Mouse (Mus musculus) gastrocnemius, adult 8-10 months (tissue): ENCODE results near the gene Eef1a2. TPM values are rescaled to one million over a fixed set of nuclear protein-coding genes. Genes with fewer than 3 reads are reported as not detected.

Experiments
- total RNA-seq, 4 experiments: library from RNA; stranded (reverse); gene quantifications; 2 replicates each; pipeline ENCODE4 v1.2.4; 2022

Gene Eef1a2
- total RNA-seq, 4 experiments from 2014 or later, result 1,913 to 2,067 (median 2,007) TPM

Other genes with a start within 250 kb of the Eef1a2 start
- 10 to 100 TPM; 35.2 to 43.3 (median 38.5) TPM for gene Ythdf1, start 236.1 kb downstream of the Eef1a2 start, total RNA-seq
- gene Birc7, start 228.0 kb downstream of the Eef1a2 start, total RNA-seq, result not detected
- 1 to 10 TPM in 1 of 4 experiments, not detected in 3; 1.4 TPM for gene Nkain4, start 202.3 kb downstream of the Eef1a2 start, total RNA-seq
- 10 to 100 TPM; 31.7 to 34.2 (median 33.0) TPM for gene Arfgap1, start 189.8 kb downstream of the Eef1a2 start, total RNA-seq
- 1 to 10 TPM in 2 of 4 experiments, under 1 TPM in 2; 0.75 to 1.8 (median 1.2) TPM for gene Col20a1, start 170.5 kb downstream of the Eef1a2 start, total RNA-seq
- under 1 TPM in 2 of 4 experiments, not detected in 2; 0.09 to 0.15 TPM for gene Chrna4, start 113.5 kb downstream of the Eef1a2 start, total RNA-seq
- under 1 TPM in 2 of 4 experiments, not detected in 2; 0.15 to 0.19 TPM for gene Kcnq2, start 21.7 kb downstream of the Eef1a2 start, total RNA-seq
- gene Ppdpf, start 30.2 kb upstream of the Eef1a2 start, total RNA-seq, result 10 to 100 TPM; 38.4 to 43.8 (median 40.1) TPM
- gene Ptk6, start 45.8 kb upstream of the Eef1a2 start, total RNA-seq, result not detected
- gene Srms, start 56.2 kb upstream of the Eef1a2 start, total RNA-seq, result under 1 TPM in 2 of 4 experiments, not detected in 2; 0.22 to 0.24 TPM
- gene Fndc11, start 63.0 kb upstream of the Eef1a2 start, total RNA-seq, result not detected
- 1 to 10 TPM; 1.4 to 1.8 (median 1.6) TPM for gene Helz2, start 85.0 kb upstream of the Eef1a2 start, total RNA-seq
- 1 to 10 TPM; 6.8 to 9.8 (median 7.9) TPM for gene Gmeb2, start 131.0 kb upstream of the Eef1a2 start, total RNA-seq
- gene Stmn3, start 157.5 kb upstream of the Eef1a2 start, total RNA-seq, result not detected
- gene Rtel1, start 162.7 kb upstream of the Eef1a2 start, total RNA-seq, result 10 to 100 TPM in 1 of 4 experiments, 1 to 10 TPM in 3; 8.4 to 12.9 (median 9.0) TPM
- 10 to 100 TPM in 2 of 4 experiments, 1 to 10 TPM in 2; 9.3 to 11.2 (median 10.3) TPM for gene Zgpat, start 207.9 kb upstream of the Eef1a2 start, total RNA-seq
- 10 to 100 TPM; 20.9 to 25.1 (median 23.8) TPM for gene Arfrp1, start 208.4 kb upstream of the Eef1a2 start, total RNA-seq
- 1 to 10 TPM; 2.2 to 4.0 (median 3.0) TPM for gene Lime1, start 223.1 kb upstream of the Eef1a2 start, total RNA-seq